Mouse (Mus musculus) adrenal gland (tissue): ENCODE results near the gene Btg3.

Experiments used
- intact Hi-C: fragments of 180-260 bp; cut with DNase I; formaldehyde crosslinking; loops from one replicate; pipeline ENCODE4 v1.15.1; 2025

The Btg3 gene

GRCm38 (mm10) chr16:78305606-78306100 is 71.3 kb downstream of the Btg3 start:
- intact Hi-C loops = no loop called here

DNA sequence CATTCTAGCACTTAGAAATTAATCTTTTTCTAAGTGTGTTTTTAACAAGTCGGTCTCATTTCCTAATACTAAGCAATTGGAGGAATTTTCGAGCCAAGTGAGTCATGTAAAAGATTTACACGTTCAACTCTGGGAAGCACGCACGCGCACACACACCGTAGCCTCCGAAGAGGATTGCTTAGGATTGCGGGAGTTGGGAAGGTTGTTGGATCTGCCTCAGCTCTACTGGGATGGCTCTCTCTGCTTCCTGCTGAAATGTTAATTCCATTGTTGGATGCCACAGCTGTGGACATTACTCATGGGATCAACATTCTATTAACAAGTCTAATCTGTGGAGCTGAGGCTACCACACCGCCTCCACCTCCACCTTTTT is 74.3 kb downstream of the Btg3 start:
- intact Hi-C loops = no loop called here

DNA sequence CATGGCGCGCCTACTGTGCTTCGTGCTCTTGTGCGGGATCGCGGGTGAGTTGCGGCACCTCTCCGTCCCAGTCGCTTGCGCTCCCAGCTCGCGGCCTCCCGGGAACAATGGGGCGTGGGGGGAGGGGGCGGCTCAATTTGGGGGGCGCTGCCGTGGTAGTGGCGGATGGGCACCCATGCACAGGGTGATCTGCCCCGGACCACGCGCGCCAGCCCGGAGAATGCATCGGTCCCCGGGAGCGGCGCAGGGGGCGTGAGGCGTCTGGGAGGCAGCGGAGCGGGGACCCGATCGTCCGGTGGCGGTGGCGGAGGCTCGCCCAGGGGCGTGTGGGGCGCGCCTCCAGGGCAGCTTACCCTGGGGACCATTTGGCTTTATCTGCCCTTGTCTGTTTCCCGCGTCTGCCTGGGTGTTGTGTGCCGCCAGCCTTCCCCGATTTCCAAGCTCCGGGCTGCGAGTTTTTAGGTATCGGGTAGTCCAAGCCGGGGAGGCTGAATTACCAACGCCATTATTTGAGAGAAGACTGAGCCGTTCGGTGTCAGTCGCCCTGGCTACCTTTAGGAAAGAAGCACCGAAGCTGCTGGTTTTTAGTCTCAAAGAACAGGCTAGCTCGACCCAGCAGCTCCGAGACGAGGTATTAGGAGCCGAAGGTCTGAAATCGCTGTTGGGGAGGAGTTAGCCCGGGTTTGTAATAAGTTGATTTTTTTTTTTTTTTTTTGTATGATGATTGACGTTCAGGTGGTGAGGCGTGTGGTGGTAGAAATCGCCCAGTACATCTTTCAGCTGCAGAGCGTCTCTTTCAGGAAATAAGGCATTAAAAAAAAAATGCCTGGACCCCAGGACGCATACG is 74.9 kb downstream of the Btg3 start:
- intact Hi-C loops = no loop called here

DNA sequence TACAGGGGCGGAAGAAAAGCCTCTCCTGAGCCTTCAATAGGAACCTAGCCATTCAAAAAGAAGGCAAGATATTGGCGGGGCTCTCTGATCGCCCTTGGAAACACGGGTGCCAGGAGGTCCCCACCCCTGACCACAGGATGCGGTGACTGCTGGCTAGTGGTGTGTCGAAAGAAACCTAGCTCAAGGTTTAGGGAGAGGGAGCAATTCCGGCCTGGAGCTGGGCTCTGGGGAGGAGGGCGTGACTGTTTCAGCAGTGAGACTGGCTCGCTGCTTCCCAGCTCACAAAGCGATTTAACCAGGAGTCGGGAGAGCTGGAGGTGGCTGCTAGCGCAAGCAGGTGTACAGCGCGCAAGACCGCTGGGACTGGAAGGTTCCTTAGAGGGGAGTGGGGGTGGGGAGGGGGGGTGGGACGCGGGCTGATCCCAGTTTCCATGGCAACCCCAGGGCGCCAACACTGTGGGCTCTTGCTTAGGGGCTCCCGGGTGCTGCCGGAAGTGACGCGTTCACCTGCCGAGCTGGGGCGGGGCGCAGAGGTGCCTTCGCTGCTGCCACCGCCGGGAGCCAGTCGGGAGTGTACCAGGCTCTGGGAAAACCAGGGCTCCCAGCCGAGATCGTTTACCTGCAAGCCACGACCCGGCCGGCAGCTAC is 75.7 kb downstream of the Btg3 start, which contains the start of gene Cxadr:
Cxadr (plus strand) TSS at position 307 of the 648 bp plus-strand sequence.
- intact Hi-C loops = no loop called here

- intact Hi-C loops = no loop called here
These were observed 80.9 kb downstream of the Btg3 start for GRCm38 (mm10) chr16:78296114-78296513.

DNA sequence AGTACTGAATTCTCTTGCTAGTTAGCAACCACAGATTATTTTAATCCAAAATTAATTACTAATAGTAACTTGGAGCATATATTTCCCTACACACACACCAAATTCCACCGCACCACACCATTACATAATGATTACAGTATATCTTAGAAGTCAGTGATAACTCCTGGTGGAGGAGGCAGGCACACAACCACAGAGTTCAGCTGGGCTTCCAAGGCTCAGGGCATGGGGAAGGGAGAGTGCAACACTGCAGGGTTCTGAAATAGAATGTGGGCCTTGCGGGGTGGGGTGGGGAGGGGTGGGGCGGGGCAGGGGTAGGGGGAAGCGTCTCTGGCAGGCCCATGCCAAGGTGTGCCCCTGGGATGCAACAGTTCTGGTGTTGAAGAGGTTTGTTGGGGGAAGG is 81.4 kb downstream of the Btg3 start:
- intact Hi-C loops = no loop called here

GRCm38 (mm10) chr16:78294606-78295275 is 82.3 kb downstream of the Btg3 start:
- intact Hi-C loops = no loop called here

GRCm38 (mm10) chr16:78294051-78294450 is 82.9 kb downstream of the Btg3 start:
- intact Hi-C loops = no loop called here

GRCm38 (mm10) chr16:78283231-78283630 is 93.8 kb downstream of the Btg3 start:
- intact Hi-C loops = no loop called here
